8 mouse cellular contexts compared by ENCODE assay signal in genomic region chr11:84879007-84879771, GRCm38 (mm10). TPM values are rescaled to one million over a fixed set of nuclear protein-coding genes. Genes with fewer than 3 reads are reported as not detected.
A peak's percentile ranks its signal among the peaks of the same experiment; 100 is the strongest.
DNase-seq lines count a peak whose midpoint lies in the region; ATAC-seq lines count a peak whose summit lies in the region.

No protein-coding gene starts in this region.

- peak overlapping the region; percentile 79 to 92 for H3K4me3 ChIP-seq in heart, embryonic 14.5 days (ENCODE audit: control insufficient read depth in 1 of 2, insufficient read depth in 1 of 2, low read depth in 1 of 2, low read length in 2 of 2)
- H3K4me3 ChIP-seq in forebrain, embryonic 15.5 days, result peak overlapping the region; percentile 96
- peak overlapping the region; percentile 86 for H3K4me3 ChIP-seq in midbrain, embryonic 11.5 days (ENCODE audit: low read depth, low read length)

- peaks cover 5 to 14% of the 10 kb centered on the region in 2 experiments; a peak in 3 of 4 replicates for H3K4me1 ChIP-seq in heart, embryonic 14.5 days (ENCODE audit: control insufficient read depth in 2 of 2, insufficient read depth in 2 of 2, low read length in 2 of 2)
- H3K4me1 ChIP-seq in forebrain, embryonic 15.5 days, result peaks cover 15% of the 10 kb centered on the region
- peaks cover 13% of the 10 kb centered on the region for H3K4me1 ChIP-seq in midbrain, embryonic 11.5 days (ENCODE audit: control insufficient read depth, insufficient read depth, low read length)

- no peaks in the 10 kb centered on the region for H3K27me3 ChIP-seq in heart, embryonic 14.5 days (ENCODE audit: control insufficient read depth, insufficient read depth, low read length)
- no peaks in the 10 kb centered on the region for H3K27me3 ChIP-seq in forebrain, embryonic 15.5 days
- no peaks in the 10 kb centered on the region for H3K27me3 ChIP-seq in midbrain, embryonic 11.5 days (ENCODE audit: control insufficient read depth, insufficient read depth, low read length)

- peaks cover 36% of the 10 kb centered on the region for H3K36me3 ChIP-seq in heart, embryonic 14.5 days (ENCODE audit: control insufficient read depth, insufficient read depth, low read length)
- 0 out of 2 replicates have a peak, but pooled peaks cover 4% of the 10 kb centered on the region for H3K36me3 ChIP-seq in forebrain, embryonic 15.5 days
- no peaks in the 10 kb centered on the region for H3K36me3 ChIP-seq in midbrain, embryonic 11.5 days (ENCODE audit: control insufficient read depth, insufficient read depth, low read length)

- peak overlapping the region; percentile 95 for H3K4me2 ChIP-seq in heart, embryonic 14.5 days (ENCODE audit: low read length)
- peak overlapping the region; percentile 81 for H3K4me2 ChIP-seq in forebrain, embryonic 15.5 days (replicated peaks)
- H3K4me2 ChIP-seq in midbrain, embryonic 11.5 days, result peak overlapping the region; percentile 91

- ATAC-seq in heart, embryonic 14.5 days (ENCODE audit: insufficient number of reproducible peaks, insufficient read depth, low FRiP score, low read depth), result no peak
- ATAC-seq in forebrain, embryonic 15.5 days (replicated peaks), result no peak
- ATAC-seq in midbrain, embryonic 11.5 days (ENCODE audit: low FRiP score), result no peak; the same call in 1 of the 2 replicates

- H3K9me3 ChIP-seq in heart, embryonic 14.5 days (ENCODE audit: control insufficient read depth, low read length), result no peaks in the 10 kb centered on the region
- H3K9me3 ChIP-seq in forebrain, embryonic 15.5 days, result no peaks in the 10 kb centered on the region
- no peaks in the 10 kb centered on the region for H3K9me3 ChIP-seq in midbrain, embryonic 11.5 days (ENCODE audit: control insufficient read depth, low read length)

- 19% methylated on average over 7 of the region's 7 CpGs for WGBS in heart, embryonic 14.5 days
- 22% methylated on average over 7 of the region's 7 CpGs for WGBS in forebrain, embryonic 15.5 days
- WGBS in midbrain, embryonic 11.5 days, result 28% methylated on average over 7 of the region's 7 CpGs

- peak overlapping the region; percentile 95 for H3K9ac ChIP-seq in heart, embryonic 14.5 days (ENCODE audit: low read length)
- H3K9ac ChIP-seq in forebrain, embryonic 15.5 days (replicated peaks), result peak overlapping the region; percentile 85
- H3K9ac ChIP-seq in midbrain, embryonic 11.5 days (ENCODE audit: low read length), result peak overlapping the region; percentile 73

- H3K27ac ChIP-seq in heart, embryonic 14.5 days (replicated peaks in 1 of 2; ENCODE audit: control insufficient read depth in 1 of 2, insufficient read depth in 1 of 2, low read depth in 2 of 2, low read length in 2 of 2), result peak overlapping the region; percentile 42 to 96; a peak in 2 of 4 replicates
- peak overlapping the region; percentile 85 for H3K27ac ChIP-seq in forebrain, embryonic 15.5 days (replicated peaks)
- H3K27ac ChIP-seq in midbrain, embryonic 11.5 days (ENCODE audit: low read depth, low read length), result no peak overlapping the region; the same call in 1 of the 2 replicates

- no peak for DNase-seq in heart, adult 8-10 months (ENCODE audit: low spot score)
- DNase-seq in ES-CJ7 (ENCODE audit: low read depth, low spot score), result peak; percentile 44
- no peak for DNase-seq in midbrain, embryonic 11.5 days (ENCODE audit: low spot score, missing footprints)
- no peak for DNase-seq in yolk sac, embryonic 10.5 days (ENCODE audit: low spot score)
- DNase-seq in layer of hippocampus, adult 9-11 months, result no peak
- no peak for DNase-seq in right cerebral cortex, postnatal 14 days

RNA-seq across cellular contexts. Expression of gene Myo19, which starts 0.8 kb away (rescaled TPM):
- 5.8 and 6.6 TPM in 2 replicates for polyA plus RNA-seq in heart, embryonic 14.5 days (2014; fragmentation: Nextera tagmentation; extraction: Ambion mirVana)
- total RNA-seq in heart, adult 8-10 months (2022), result 1 to 10 TPM; 4.4 to 6.2 (median 5.4) TPM
- 4.7 and 6.9 TPM in 2 replicates for polyA plus RNA-seq in forebrain, embryonic 15.5 days (2015; fragmentation: Nextera tagmentation; extraction: Ambion mirVana)
- 7.5 and 7.7 TPM in 2 replicates for polyA plus RNA-seq in midbrain, embryonic 11.5 days (2014; fragmentation: Nextera tagmentation; extraction: Ambion mirVana)

RNA-seq across cellular contexts. Expression of gene Pigw, which starts 0.9 kb away (rescaled TPM):
- 2.8 and 3.0 TPM in 2 replicates for polyA plus RNA-seq in heart, embryonic 14.5 days (2014; fragmentation: Nextera tagmentation; extraction: Ambion mirVana)
- 1 to 10 TPM; 5.8 to 6.7 (median 6.7) TPM for total RNA-seq in heart, adult 8-10 months (2022)
- 2.3 and 3.4 TPM in 2 replicates for polyA plus RNA-seq in forebrain, embryonic 15.5 days (2015; fragmentation: Nextera tagmentation; extraction: Ambion mirVana)
- polyA plus RNA-seq in midbrain, embryonic 11.5 days (2014; fragmentation: Nextera tagmentation; extraction: Ambion mirVana), result 3.1 and 3.9 TPM in 2 replicates

RNA-seq across cellular contexts. Expression of gene Ggnbp2, which starts 8.6 kb away (rescaled TPM):
- polyA plus RNA-seq in heart, embryonic 14.5 days (2014; fragmentation: Nextera tagmentation; extraction: Ambion mirVana), result 49.9 and 54.4 TPM in 2 replicates
- total RNA-seq in heart, adult 8-10 months (2022), result 10 to 100 TPM; 46.1 to 53.6 (median 50.1) TPM
- 72.0 and 73.8 TPM in 2 replicates for polyA plus RNA-seq in forebrain, embryonic 15.5 days (2015; fragmentation: Nextera tagmentation; extraction: Ambion mirVana)
- polyA plus RNA-seq in midbrain, embryonic 11.5 days (2014; fragmentation: Nextera tagmentation; extraction: Ambion mirVana), result 71.0 and 75.4 TPM in 2 replicates

RNA-seq across cellular contexts. Expression of gene Znhit3, which starts 37.0 kb away (rescaled TPM):
- 38.5 and 42.6 TPM in 2 replicates for polyA plus RNA-seq in heart, embryonic 14.5 days (2014; fragmentation: Nextera tagmentation; extraction: Ambion mirVana)
- total RNA-seq in heart, adult 8-10 months (2022), result 10 to 100 TPM in 3 of 4 experiments, 1 to 10 TPM in 1; 9.6 to 12.6 (median 12.1) TPM
- polyA plus RNA-seq in forebrain, embryonic 15.5 days (2015; fragmentation: Nextera tagmentation; extraction: Ambion mirVana), result 61.7 and 67.8 TPM in 2 replicates
- 69.4 and 72.4 TPM in 2 replicates for polyA plus RNA-seq in midbrain, embryonic 11.5 days (2014; fragmentation: Nextera tagmentation; extraction: Ambion mirVana)

RNA-seq across cellular contexts. Expression of gene Dhrs11, which starts 50.4 kb away (rescaled TPM):
- 46.5 and 56.5 TPM in 2 replicates for polyA plus RNA-seq in heart, embryonic 14.5 days (2014; fragmentation: Nextera tagmentation; extraction: Ambion mirVana)
- total RNA-seq in heart, adult 8-10 months (2022), result 100 to 1,000 TPM; 104 to 123 (median 113) TPM
- 4.4 and 4.7 TPM in 2 replicates for polyA plus RNA-seq in forebrain, embryonic 15.5 days (2015; fragmentation: Nextera tagmentation; extraction: Ambion mirVana)
- 12.2 and 12.6 TPM in 2 replicates for polyA plus RNA-seq in midbrain, embryonic 11.5 days (2014; fragmentation: Nextera tagmentation; extraction: Ambion mirVana)
